Mouse (Mus musculus) bone marrow macrophage, adult 2 months (primary cell): ENCODE results near the gene Osbpl5.

ENCODE experiments used
- CTCF ChIP-seq: IDR thresholded peaks from 2 replicates; pipeline ENCODE4 v1.5.1; 2012; ENCODE audit warnings: low read depth, mild to moderate bottlenecking, low read length, moderate library complexity
- POLR2A ChIP-seq: IDR thresholded peaks from 2 replicates; pipeline ENCODE4 v1.6.1; 2012; ENCODE audit warnings: mild to moderate bottlenecking, low read depth, low read length, borderline replicate concordance

DNA sequence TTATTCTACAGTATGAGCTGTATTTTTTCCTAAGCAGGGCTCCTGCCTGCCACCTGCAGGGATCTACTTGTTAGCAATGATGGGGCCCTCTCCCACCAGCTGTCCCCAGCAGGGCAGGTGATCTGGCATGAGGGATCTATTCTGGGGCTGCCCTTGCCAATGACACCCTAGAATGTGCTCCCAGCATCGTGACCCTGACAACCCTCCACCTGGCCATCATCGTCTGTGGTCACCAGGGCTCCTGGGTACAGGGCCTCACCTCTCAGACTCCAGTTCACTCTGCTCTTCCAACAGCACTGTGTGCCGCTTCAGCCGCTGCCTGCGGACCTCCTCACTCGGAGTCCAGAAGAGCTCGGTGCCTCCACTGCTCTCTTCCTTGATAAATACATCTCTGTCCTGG is 62.2 kb downstream of the Osbpl5 start:
- TF ChIP-seq CTCF (no peak), POLR2A (no peak)
